Mouse (Mus musculus) heart, adult 2 months (tissue): ENCODE results near the gene Inf2.

Experiments used
- CTCF ChIP-seq: fragments of 200-600 bp; IDR thresholded peaks from 2 replicates; pipeline ENCODE4 v1.8.1; 2022; ENCODE audit warnings: antibody characterized with exemption, mild to moderate bottlenecking, moderate library complexity
- EP300 ChIP-seq: fragments of 200-500 bp; IDR thresholded peaks from 2 replicates; pipeline ENCODE4 v1.6.1; 2011; ENCODE audit warnings: low read depth, low read length, control low read depth; ENCODE audit not compliant: insufficient read depth
- POLR2A ChIP-seq: fragments of 200-500 bp; IDR thresholded peaks from 2 replicates; pipeline ENCODE4 v1.6.1; 2011; ENCODE audit warnings: mild to moderate bottlenecking, low read depth, low read length, control low read depth; ENCODE audit not compliant: insufficient read depth

DNA sequence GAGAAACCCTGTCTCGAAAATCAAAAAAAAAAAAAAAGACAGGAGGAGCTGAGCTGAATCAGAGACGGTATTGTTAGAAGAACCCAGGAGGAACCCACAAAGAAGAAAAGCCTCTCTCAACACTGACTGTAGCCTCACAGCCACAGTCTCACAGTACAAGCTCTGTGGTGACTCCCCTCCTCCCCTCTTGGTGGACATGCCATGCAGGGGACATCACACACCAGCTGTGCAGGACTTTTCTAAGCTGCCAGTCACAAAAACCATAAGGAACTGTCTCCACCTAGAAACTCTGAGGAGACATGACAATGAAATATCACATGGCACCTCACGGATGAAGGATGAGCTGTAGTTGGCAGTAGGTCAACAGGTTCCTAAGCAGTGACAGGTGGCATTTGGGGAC, 27.4 kb upstream of the Inf2 start:
- no peak for TF ChIP-seq CTCF
- TF ChIP-seq EP300, result no peak
- TF ChIP-seq POLR2A, result no peak
